8 mouse cellular contexts compared by ENCODE assay signal in the genomic region with DNA sequence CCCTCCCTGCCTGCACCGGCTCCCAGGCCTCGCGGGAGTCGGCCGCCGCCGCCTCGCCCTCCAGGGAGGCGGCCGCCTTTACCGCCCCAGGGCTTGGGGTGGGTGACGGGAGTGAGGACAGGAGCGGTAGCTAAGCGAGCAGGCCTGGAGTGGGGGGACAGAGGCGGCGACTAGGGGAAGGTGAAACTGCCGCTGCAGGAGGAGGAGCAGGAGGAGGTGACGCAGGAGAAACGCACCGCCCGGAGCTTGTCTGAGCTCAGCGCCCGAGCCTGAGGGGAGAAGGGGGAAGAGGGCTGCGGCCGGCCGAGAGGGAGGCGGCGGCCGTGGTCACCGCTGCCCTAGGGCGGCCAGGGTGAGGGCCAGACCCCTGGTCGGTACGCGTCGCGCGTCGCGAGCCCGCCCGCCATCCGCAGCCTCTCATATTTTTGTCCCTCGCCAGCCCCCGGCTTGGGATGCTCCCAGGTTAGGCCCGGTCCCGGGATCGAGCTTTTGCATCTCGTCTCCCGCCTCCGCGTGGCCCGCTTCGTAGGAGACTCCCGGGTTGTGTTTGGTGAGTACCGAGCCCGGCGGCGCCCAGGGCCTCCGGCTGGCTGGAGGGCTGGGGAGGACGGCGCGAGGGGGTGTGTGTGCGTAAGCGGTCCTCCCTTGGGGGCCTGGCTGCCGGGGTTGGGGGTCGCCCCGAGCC. TPM values are rescaled to one million over a fixed set of nuclear protein-coding genes. Genes with fewer than 3 reads are reported as not detected.
A peak's percentile ranks its signal among the peaks of the same experiment; 100 is the strongest.
DNase-seq lines count a peak whose midpoint lies in the region; ATAC-seq and TF ChIP-seq lines count a peak whose summit lies in the region.

No protein-coding gene starts in this region.

- intact Hi-C loops in heart, postnatal 10 days (cut with DNase I), result loop anchor here (1.0 to 2.0 kb wide), 2 partner anchors 30 to 75 kb away; no protein-coding TSS in a partner anchor

- no peaks in the 10 kb centered on the region for H3K9me3 ChIP-seq in forebrain, embryonic 13.5 days (replicated peaks)
- H3K9me3 ChIP-seq in liver, postnatal 0 days (ENCODE audit: low read length), result no peaks in the 10 kb centered on the region
- H3K9me3 ChIP-seq in neural tube, embryonic 13.5 days, result no peaks in the 10 kb centered on the region

- no peaks in the 10 kb centered on the region for H3K27me3 ChIP-seq in forebrain, embryonic 13.5 days
- no peaks in the 10 kb centered on the region; the same call in 1 of the 2 replicates for H3K27me3 ChIP-seq in liver, postnatal 0 days (ENCODE audit: insufficient read depth, low read length)
- H3K27me3 ChIP-seq in neural tube, embryonic 13.5 days, result no peaks in the 10 kb centered on the region; the same call in 1 of the 2 replicates

- H3K4me1 ChIP-seq in forebrain, embryonic 13.5 days, result peaks cover 6% of the 10 kb centered on the region; the same call in 1 of the 2 replicates
- no peaks in the 10 kb centered on the region for H3K4me1 ChIP-seq in liver, postnatal 0 days (ENCODE audit: insufficient read depth)
- H3K4me1 ChIP-seq in neural tube, embryonic 13.5 days (replicated peaks), result peaks cover 7% of the 10 kb centered on the region; the same call in 1 of the 2 replicates

- TF ChIP-seq EP300 in liver, postnatal 0 days (IDR thresholded peaks at IDR 0.05; ENCODE audit: low read depth), result no peak

- WGBS in forebrain, embryonic 13.5 days, result 24% methylated on average over 45 of the region's 67 CpGs
- 16% methylated on average over 26 of the region's 67 CpGs for WGBS in liver, postnatal 0 days (ENCODE audit: insufficient replicate concordance)
- 16% methylated on average over 49 of the region's 67 CpGs for WGBS in neural tube, embryonic 13.5 days

- H3K36me3 ChIP-seq in forebrain, embryonic 13.5 days (ENCODE audit: poor library complexity, severe bottlenecking), result no peaks in the 10 kb centered on the region
- no peaks in the 10 kb centered on the region for H3K36me3 ChIP-seq in liver, postnatal 0 days (replicated peaks; ENCODE audit: insufficient read depth, low read length)
- H3K36me3 ChIP-seq in neural tube, embryonic 13.5 days, result no peaks in the 10 kb centered on the region

- peak overlapping the region; percentile 92 for H3K9ac ChIP-seq in forebrain, embryonic 13.5 days
- peak overlapping the region; percentile 81 for H3K9ac ChIP-seq in liver, postnatal 0 days (replicated peaks)
- H3K9ac ChIP-seq in neural tube, embryonic 13.5 days, result peak overlapping the region; percentile 92

- peak; percentile 31 for ATAC-seq in forebrain, embryonic 13.5 days
- peak; percentile 41 for ATAC-seq in liver, postnatal 0 days
- peak; percentile 25 for ATAC-seq in neural tube, embryonic 13.5 days (ENCODE audit: low read depth)

- no peak for TF ChIP-seq CTCF in liver, postnatal 0 days (IDR thresholded peaks at IDR 0.05; ENCODE audit: low read depth)

- H3K4me3 ChIP-seq in forebrain, embryonic 13.5 days, result peak overlapping the region; percentile 70
- H3K4me3 ChIP-seq in liver, postnatal 0 days (ENCODE audit: low read depth, low read length), result peak overlapping the region; percentile 75
- H3K4me3 ChIP-seq in neural tube, embryonic 13.5 days, result peak overlapping the region; percentile 72

- peak overlapping the region; percentile 59 for H3K4me2 ChIP-seq in forebrain, embryonic 13.5 days
- peak overlapping the region; percentile 75 for H3K4me2 ChIP-seq in liver, postnatal 0 days (ENCODE audit: low read depth, low read length)
- peak overlapping the region; percentile 59 for H3K4me2 ChIP-seq in neural tube, embryonic 13.5 days

- DNase-seq in CD8-positive naive resting alpha-beta T cell, adult 2 months (ENCODE audit: low read depth in 2 of 2, low spot score in 2 of 2), result peak; percentile 55 to 67
- peak; percentile 24 for DNase-seq in c-Kit-negative CD71-positive TER-119-positive erythroid progenitor cells, embryonic 14.5 days (ENCODE audit: low read depth, low spot score)
- DNase-seq in heart, postnatal 10 days, result peak; percentile 72 to 77
- peak; percentile 56 for DNase-seq in layer of hippocampus, adult 11-12 months (ENCODE audit: low spot score)
- DNase-seq in liver, postnatal 0 days, result peak; percentile 72
- peak; percentile 65 for DNase-seq in testis, postnatal 10 days (ENCODE audit: low spot score)

- H3K27ac ChIP-seq in forebrain, embryonic 13.5 days, result peak overlapping the region; percentile 95
- H3K27ac ChIP-seq in liver, postnatal 0 days (ENCODE audit: low read depth), result peak overlapping the region; percentile 98
- H3K27ac ChIP-seq in neural tube, embryonic 13.5 days (replicated peaks), result peak overlapping the region; percentile 97

RNA-seq across cellular contexts. Expression of a gene that starts 0.6 kb away (rescaled TPM):
- polyA plus RNA-seq in forebrain, embryonic 13.5 days (2015; fragmentation: Nextera tagmentation; extraction: Ambion mirVana), result 36.6 and 43.5 TPM in 2 replicates
- total RNA-seq in heart, postnatal 10 days (2021), result 100 to 1,000 TPM; 151 to 153 TPM
- polyA plus RNA-seq in liver, postnatal 0 days (2015; fragmentation: Nextera tagmentation; extraction: Ambion mirVana), result 8.4 and 10.8 TPM in 2 replicates
- polyA plus RNA-seq in neural tube, embryonic 13.5 days (2015; fragmentation: Nextera tagmentation; extraction: Ambion mirVana), result 32.6 and 32.9 TPM in 2 replicates

Comparison
In these comparisons a context has a peak if more than half of its experiments do, and no peak if none do; other contexts are left out.
1. Peak in every context shown above with its lines: DNase-seq, ATAC-seq, H3K4me3 ChIP-seq and H3K27ac ChIP-seq.
2. DNase-seq: peak in every context shown above with its lines; median percentile 74 in heart, postnatal 10 days; 72 in liver, postnatal 0 days; 65 in testis, postnatal 10 days; 61 in CD8-positive naive resting alpha-beta T cell, adult 2 months; 56 in layer of hippocampus, adult 11-12 months; 24 in c-Kit-negative CD71-positive TER-119-positive erythroid progenitor cells, embryonic 14.5 days.